In the genomic region with DNA sequence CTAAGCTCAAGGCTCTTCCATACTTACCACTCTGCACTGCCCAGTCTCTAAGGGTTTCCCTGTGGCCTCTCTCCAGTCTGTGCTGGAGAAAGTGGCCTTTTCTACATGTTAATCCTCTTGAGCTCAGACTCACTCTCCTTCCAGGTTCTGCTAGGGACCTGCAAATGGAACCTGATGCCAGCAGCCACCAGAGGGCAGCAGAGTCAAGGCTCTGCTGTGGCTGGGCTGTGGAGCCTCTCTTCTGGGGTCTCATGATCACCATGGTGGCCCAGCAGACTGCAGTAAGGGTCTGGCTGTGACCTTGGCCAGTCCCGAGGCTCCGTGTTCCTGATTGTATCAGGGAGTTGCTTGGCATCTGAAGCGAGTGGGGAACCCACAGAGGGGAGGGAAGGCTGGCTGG, we compare ENCODE assay signal across 9 mouse cellular contexts. TPM values are rescaled to one million over a fixed set of nuclear protein-coding genes. Genes with fewer than 3 reads are reported as not detected.
DNase-seq lines count a peak whose midpoint lies in the region; ATAC-seq and TF ChIP-seq lines count a peak whose summit lies in the region.
"Had no signal": no experiment of that assay in that cellular context is flagged by ENCODE, and none has a peak within 500 bp of the region (broad histone marks: within the 10 kb centered on the region; RNA-seq: fewer than 3 reads in every experiment).

No protein-coding gene starts in this region.

- no peak overlapping the region for H3ac ChIP-seq in C2C12 (ENCODE audit: control insufficient read depth, insufficient read length, low read depth)

- no peaks in the 10 kb centered on the region for H3K9me3 ChIP-seq in forebrain, postnatal 0 days (ENCODE audit: low read length)
- H3K9me3 ChIP-seq in midbrain, embryonic 15.5 days = no peaks in the 10 kb centered on the region
- H3K9me3 ChIP-seq: lung, embryonic 15.5 days had no signal

- H3K79me2 ChIP-seq in C2C12 (ENCODE audit: control insufficient read depth, insufficient read depth) = no peaks in the 10 kb centered on the region

- DNase-seq in gastrocnemius, postnatal 14 days = peak; percentile 31
- no peak for DNase-seq in gastrocnemius, postnatal 4 days (ENCODE audit: low spot score in 2 of 2)
- peak; percentile 18 to 53 for DNase-seq in cerebellum, adult 2 months
- DNase-seq in forebrain, postnatal 0 days = peak; percentile 90
- peak; percentile 50 to 66 for DNase-seq in layer of hippocampus, postnatal 14 days (ENCODE audit: low spot score in 2 of 2)
- DNase-seq in thymus, postnatal 4 days = peak; percentile 65

- H3K27me3 ChIP-seq in C2C12 (ENCODE audit: control insufficient read depth, insufficient read depth, insufficient read length) = peaks cover 5% of the 10 kb centered on the region
- H3K27me3 ChIP-seq in cerebellum, adult 2 months (ENCODE audit: control insufficient read depth, insufficient read depth, low read length) = no peaks in the 10 kb centered on the region
- no peaks in the 10 kb centered on the region for H3K27me3 ChIP-seq in forebrain, postnatal 0 days (ENCODE audit: insufficient read depth, low read length)
- H3K27me3 ChIP-seq in midbrain, embryonic 15.5 days (replicated peaks) = no peaks in the 10 kb centered on the region
- H3K27me3 ChIP-seq: lung, embryonic 15.5 days had no signal

- no peaks in the 10 kb centered on the region for H3K4me1 ChIP-seq in cerebellum, adult 2 months (ENCODE audit: control insufficient read depth, insufficient read depth, low read length)
- H3K4me1 ChIP-seq in forebrain, postnatal 0 days (ENCODE audit: insufficient read depth) = no peaks in the 10 kb centered on the region
- no peaks in the 10 kb centered on the region for H3K4me1 ChIP-seq in midbrain, embryonic 15.5 days
- H3K4me1 ChIP-seq: lung, embryonic 15.5 days had no signal

- H3K4me3 ChIP-seq in C2C12 (ENCODE audit: insufficient read depth, poor library complexity, severe bottlenecking) = no peak overlapping the region
- no peak overlapping the region for H3K4me3 ChIP-seq in cerebellum, adult 2 months (replicated peaks; ENCODE audit: insufficient read depth, low read depth, low read length)
- no peak overlapping the region for H3K4me3 ChIP-seq in forebrain, postnatal 0 days (ENCODE audit: low read depth, low read length)
- H3K4me3 ChIP-seq in midbrain, embryonic 15.5 days = no peak overlapping the region
- H3K4me3 ChIP-seq: lung, embryonic 15.5 days had no signal

- no peaks in the 10 kb centered on the region for H3K79me3 ChIP-seq in C2C12 (ENCODE audit: low read depth)

- H3K4me2 ChIP-seq in forebrain, postnatal 0 days (ENCODE audit: low read depth) = no peak overlapping the region
- no peak overlapping the region for H3K4me2 ChIP-seq in midbrain, embryonic 15.5 days
- H3K4me2 ChIP-seq: lung, embryonic 15.5 days had no signal

- H3K27ac ChIP-seq in cerebellum, adult 2 months (ENCODE audit: insufficient read depth, low read length) = no peak overlapping the region
- H3K27ac ChIP-seq in forebrain, postnatal 0 days (ENCODE audit: low read depth, low read length) = no peak overlapping the region
- no peak overlapping the region for H3K27ac ChIP-seq in midbrain, embryonic 15.5 days
- H3K27ac ChIP-seq: lung, embryonic 15.5 days had no signal

- peak; percentile 72 for TF ChIP-seq CTCF in C2C12 (IDR thresholded peaks at IDR 0.05; ENCODE audit: control insufficient read depth, insufficient read depth, insufficient read length)
- TF ChIP-seq CTCF in cerebellum, adult 2 months (IDR thresholded peaks at IDR 0.05; ENCODE audit: borderline replicate concordance, insufficient read depth, low read depth, low read length) = peak; percentile 87
- peak; percentile 99 for TF ChIP-seq CTCF in forebrain, postnatal 0 days (IDR thresholded peaks at IDR 0.05; ENCODE audit: low read depth)

- ATAC-seq in forebrain, postnatal 0 days = peak; percentile 82
- peak; percentile 57 for ATAC-seq in midbrain, embryonic 15.5 days (replicated peaks)

- H3K9ac ChIP-seq in forebrain, postnatal 0 days = no peak overlapping the region
- no peak overlapping the region for H3K9ac ChIP-seq in midbrain, embryonic 15.5 days
- H3K9ac ChIP-seq: lung, embryonic 15.5 days had no signal

- no peak for TF ChIP-seq POLR2A in cerebellum, adult 2 months (IDR thresholded peaks at IDR 0.05; ENCODE audit: borderline replicate concordance, insufficient read depth, low read length)

- WGBS in cerebellum, adult 2 months = 5% methylated on average over 3 of the region's 3 CpGs
- 7% methylated on average over 3 of the region's 3 CpGs for WGBS in forebrain, postnatal 0 days
- WGBS in midbrain, embryonic 15.5 days = 4% methylated on average over 3 of the region's 3 CpGs

- H3K36me3 ChIP-seq in C2C12 (ENCODE audit: control insufficient read depth, insufficient read depth) = no peaks in the 10 kb centered on the region
- H3K36me3 ChIP-seq in forebrain, postnatal 0 days (ENCODE audit: insufficient read depth) = no peaks in the 10 kb centered on the region
- no peaks in the 10 kb centered on the region for H3K36me3 ChIP-seq in midbrain, embryonic 15.5 days (replicated peaks)
- H3K36me3 ChIP-seq: lung, embryonic 15.5 days had no signal

- intact Hi-C loops in gastrocnemius, postnatal 14 days (cut with DNase I; ENCODE audit: low total_unique reads) = loop anchor here (10.0 kb wide), 1 partner anchor 282 kb away; no protein-coding TSS in a partner anchor

TF ChIP-seq in C2C12, 6 proteins besides CTCF, POLR2A, EP300 and RAD21:
- TF ChIP-seq MYOG (IDR thresholded peaks at IDR 0.05; ENCODE audit: control insufficient read depth, extremely low read depth, insufficient read length) (no peak), MYOD1 (IDR thresholded peaks at IDR 0.05; ENCODE audit: control insufficient read depth, insufficient read length, low read depth) (no peak), CEBPB (IDR thresholded peaks at IDR 0.05; ENCODE audit: low read depth) (no peak), FOSL1 (IDR thresholded peaks at IDR 0.05; ENCODE audit: insufficient read depth, low read length, poor library complexity, severe bottlenecking) (no peak), MAX (IDR thresholded peaks at IDR 0.05) (no peak), USF1 (IDR thresholded peaks at IDR 0.05; ENCODE audit: low read depth) (no peak)
TF ChIP-seq in C2C12: peak in this region for 0.

RNA-seq across cellular contexts. Expression of gene Pax7, which starts 39.3 kb away (rescaled TPM):
- 1 to 10 TPM; 3.2 to 5.2 TPM for total RNA-seq in gastrocnemius, postnatal 14 days (2021)
- 10 to 100 TPM; 21.6 to 22.3 TPM for total RNA-seq in gastrocnemius, postnatal 4 days (2021)
- polyA plus RNA-seq in C2C12 (2012; fragmentation: generic; extraction: Trizol) = 1.1 TPM
- polyA plus RNA-seq in cerebellum, adult 2 months (2012; rRNA removed) = 0.07 and 0.08 TPM in 2 replicates
- total RNA-seq in forebrain, postnatal 0 days (2014; rRNA removed) = 0.05 and 0.31 TPM in 2 replicates
- polyA plus RNA-seq in forebrain, postnatal 0 days (2015; fragmentation: Nextera tagmentation; extraction: Ambion mirVana) = not detected in 2 replicates
- total RNA-seq in layer of hippocampus, postnatal 14 days (2021) = under 1 TPM in 1 of 2 experiments, not detected in 1; 0.07 TPM
- polyA plus RNA-seq in midbrain, embryonic 15.5 days (2015; fragmentation: Nextera tagmentation; extraction: Ambion mirVana) = 3.5 and 3.8 TPM in 2 replicates

Comparison
In these comparisons a context has a peak if more than half of its experiments do, and no peak if none do; other contexts are left out.
1. DNase-seq: peak in gastrocnemius, postnatal 14 days (single experiment), cerebellum, adult 2 months (2 of 2), forebrain, postnatal 0 days (single experiment), layer of hippocampus, postnatal 14 days (2 of 2) and thymus, postnatal 4 days (single experiment); none in gastrocnemius, postnatal 4 days (0 of 2).
2. Peak in every context shown above with its lines, with median percentiles within 50 percentile points of each other: CTCF ChIP-seq.